Mouse (Mus musculus) embryo, embryonic 11 days (tissue): Measurements from ENCODE around the gene Henmt1.

Experiments used
- DNase-seq: peaks from one replicate; pipeline ENCODE4 v3.0.0-alpha.2; 2015

Henmt1 gene

DNA sequence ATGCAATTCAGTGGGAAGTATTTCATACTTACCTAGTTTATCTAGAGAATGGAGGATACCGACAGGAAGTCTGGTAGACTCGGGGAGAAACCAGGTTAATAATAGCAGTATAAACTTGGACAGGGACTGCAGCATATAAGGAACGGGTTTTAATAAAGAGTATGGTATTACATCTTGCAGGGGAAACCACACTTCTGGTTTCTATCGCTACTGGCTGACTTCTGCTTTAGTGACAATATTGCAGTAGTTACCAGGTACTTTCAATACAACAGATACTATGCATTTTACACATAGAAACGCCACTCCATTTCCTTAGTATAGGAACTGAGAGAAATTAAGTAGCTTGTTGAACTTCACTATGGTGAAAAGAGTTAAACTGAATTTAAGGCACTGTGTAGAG, 68.5 kb downstream of the Henmt1 start:
- no peak for DNase-seq
